Mouse (Mus musculus): Measurements from ENCODE around the gene Crhr2. TPM values are rescaled to one million over a fixed set of nuclear protein-coding genes. Genes with fewer than 3 reads are reported as not detected.

The Crhr2 gene
- polyA plus RNA-seq, 1 experiment: 0.01 TPM

GRCm38 (mm10) chr6:55174741-55175181 lies 41.9 kb upstream of the Crhr2 start, which contains the start of gene Inmt:
Gene Inmt, minus strand, starts transcription at chr6:55175043.
- H3K36me3 ChIP-seq (ENCODE audit: control insufficient read depth, insufficient read depth): no peaks in the 10 kb centered on the region
- H3K79me2 ChIP-seq (ENCODE audit: control insufficient read depth, insufficient read depth): no peaks in the 10 kb centered on the region
- H3K4me3 ChIP-seq (ENCODE audit: insufficient read depth, poor library complexity, severe bottlenecking): no peak within 1 kb of the TSS
- peaks cover 14% of the 10 kb centered on the region for H3K27me3 ChIP-seq (ENCODE audit: control insufficient read depth, insufficient read depth, insufficient read length)
- H3K79me3 ChIP-seq (ENCODE audit: low read depth): no peaks in the 10 kb centered on the region
- TF ChIP-seq CEBPB (IDR thresholded peaks at IDR 0.05; ENCODE audit: low read depth): no peak
- no peak for TF ChIP-seq MAX (IDR thresholded peaks at IDR 0.05)
- TF ChIP-seq CTCF (IDR thresholded peaks at IDR 0.05; ENCODE audit: control insufficient read depth, insufficient read depth, insufficient read length): no peak
- TF ChIP-seq USF1 (IDR thresholded peaks at IDR 0.05; ENCODE audit: low read depth): no peak
- no peak for TF ChIP-seq FOSL1 (IDR thresholded peaks at IDR 0.05; ENCODE audit: insufficient read depth, low read length, poor library complexity, severe bottlenecking)
- TF ChIP-seq MYOG (IDR thresholded peaks at IDR 0.05; ENCODE audit: control insufficient read depth, extremely low read depth, insufficient read length): no peak
- TF ChIP-seq MYOD1 (IDR thresholded peaks at IDR 0.05; ENCODE audit: control insufficient read depth, insufficient read length, low read depth): no peak
- no peak within 1 kb of the TSS for H3ac ChIP-seq (ENCODE audit: control insufficient read depth, insufficient read length, low read depth)

DNA sequence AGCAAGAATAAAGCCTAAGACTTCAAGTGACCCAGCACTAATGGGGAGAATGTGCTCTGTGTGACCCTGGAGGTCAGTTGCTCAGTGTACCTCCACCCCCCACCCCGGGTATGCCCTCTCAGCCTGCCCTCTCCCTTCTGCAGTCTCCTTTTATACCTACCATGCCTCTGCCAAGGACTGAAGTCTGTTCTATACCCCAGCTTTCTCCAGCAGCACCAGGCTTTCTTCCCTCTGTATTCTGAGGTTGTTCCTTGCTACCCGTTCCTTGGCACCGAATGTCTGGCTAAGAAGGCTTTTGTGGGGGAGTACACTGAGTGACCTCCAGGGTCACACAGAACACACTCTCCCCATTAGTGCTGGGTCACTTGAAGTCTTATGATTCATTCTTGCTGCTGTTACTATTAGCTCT lies 41.1 kb upstream of the Crhr2 start:
- H3K36me3 ChIP-seq (ENCODE audit: control insufficient read depth, insufficient read depth): no peaks in the 10 kb centered on the region
- no peaks in the 10 kb centered on the region for H3K79me3 ChIP-seq (ENCODE audit: low read depth)
- peaks cover 14% of the 10 kb centered on the region for H3K27me3 ChIP-seq (ENCODE audit: control insufficient read depth, insufficient read depth, insufficient read length)
- no peak overlapping the region for H3ac ChIP-seq (ENCODE audit: control insufficient read depth, insufficient read length, low read depth)
- no peak overlapping the region for H3K4me3 ChIP-seq (ENCODE audit: insufficient read depth, poor library complexity, severe bottlenecking)
- no peaks in the 10 kb centered on the region for H3K79me2 ChIP-seq (ENCODE audit: control insufficient read depth, insufficient read depth)
- TF ChIP-seq MYOG (IDR thresholded peaks at IDR 0.05; ENCODE audit: control insufficient read depth, extremely low read depth, insufficient read length): no peak
- TF ChIP-seq CEBPB (IDR thresholded peaks at IDR 0.05; ENCODE audit: low read depth): no peak
- no peak for TF ChIP-seq FOSL1 (IDR thresholded peaks at IDR 0.05; ENCODE audit: insufficient read depth, low read length, poor library complexity, severe bottlenecking)
- TF ChIP-seq MYOD1 (IDR thresholded peaks at IDR 0.05; ENCODE audit: control insufficient read depth, insufficient read length, low read depth): no peak

GRCm38 (mm10) chr6:55173171-55173570 lies 40.4 kb upstream of the Crhr2 start:
- Histone ChIP-seq H3K27me3 (ENCODE audit: control insufficient read depth, insufficient read depth, insufficient read length) (peaks cover 14% of the 10 kb centered on the region), H3K4me3 (ENCODE audit: insufficient read depth, poor library complexity, severe bottlenecking) (no peak overlapping the region)

GRCm38 (mm10) chr6:55171638-55172037 lies 38.8 kb upstream of the Crhr2 start:
- Histone ChIP-seq H3K79me2 (ENCODE audit: control insufficient read depth, insufficient read depth) (no peaks in the 10 kb centered on the region), H3K4me3 (ENCODE audit: insufficient read depth, poor library complexity, severe bottlenecking) (no peak overlapping the region), H3K36me3 (ENCODE audit: control insufficient read depth, insufficient read depth) (no peaks in the 10 kb centered on the region), H3K27me3 (ENCODE audit: control insufficient read depth, insufficient read depth, insufficient read length) (peaks cover 14% of the 10 kb centered on the region), H3ac (ENCODE audit: control insufficient read depth, insufficient read length, low read depth) (no peak overlapping the region), H3K79me3 (ENCODE audit: low read depth) (no peaks in the 10 kb centered on the region)
- no peak for TF ChIP-seq USF1 (IDR thresholded peaks at IDR 0.05; ENCODE audit: low read depth)
- no peak for TF ChIP-seq FOSL1 (IDR thresholded peaks at IDR 0.05; ENCODE audit: insufficient read depth, low read length, poor library complexity, severe bottlenecking)
- TF ChIP-seq CTCF (IDR thresholded peaks at IDR 0.05; ENCODE audit: control insufficient read depth, insufficient read depth, insufficient read length): no peak
- TF ChIP-seq MYOG (IDR thresholded peaks at IDR 0.05; ENCODE audit: control insufficient read depth, extremely low read depth, insufficient read length): no peak
- TF ChIP-seq MAX (IDR thresholded peaks at IDR 0.05): no peak
- no peak for TF ChIP-seq CEBPB (IDR thresholded peaks at IDR 0.05; ENCODE audit: low read depth)
- TF ChIP-seq MYOD1 (IDR thresholded peaks at IDR 0.05; ENCODE audit: control insufficient read depth, insufficient read length, low read depth): no peak

More at GRCm38 (mm10) chr6:55173171-55173570, 40.4 kb upstream of the Crhr2 start:
- Histone ChIP-seq H3K36me3 (ENCODE audit: control insufficient read depth, insufficient read depth) (no peaks in the 10 kb centered on the region), H3K79me3 (ENCODE audit: low read depth) (no peaks in the 10 kb centered on the region), H3ac (ENCODE audit: control insufficient read depth, insufficient read length, low read depth) (no peak overlapping the region), H3K79me2 (ENCODE audit: control insufficient read depth, insufficient read depth) (no peaks in the 10 kb centered on the region)
- TF ChIP-seq FOSL1 (IDR thresholded peaks at IDR 0.05; ENCODE audit: insufficient read depth, low read length, poor library complexity, severe bottlenecking) (no peak), CTCF (IDR thresholded peaks at IDR 0.05; ENCODE audit: control insufficient read depth, insufficient read depth, insufficient read length) (no peak), MYOG (IDR thresholded peaks at IDR 0.05; ENCODE audit: control insufficient read depth, extremely low read depth, insufficient read length) (no peak)

DNA sequence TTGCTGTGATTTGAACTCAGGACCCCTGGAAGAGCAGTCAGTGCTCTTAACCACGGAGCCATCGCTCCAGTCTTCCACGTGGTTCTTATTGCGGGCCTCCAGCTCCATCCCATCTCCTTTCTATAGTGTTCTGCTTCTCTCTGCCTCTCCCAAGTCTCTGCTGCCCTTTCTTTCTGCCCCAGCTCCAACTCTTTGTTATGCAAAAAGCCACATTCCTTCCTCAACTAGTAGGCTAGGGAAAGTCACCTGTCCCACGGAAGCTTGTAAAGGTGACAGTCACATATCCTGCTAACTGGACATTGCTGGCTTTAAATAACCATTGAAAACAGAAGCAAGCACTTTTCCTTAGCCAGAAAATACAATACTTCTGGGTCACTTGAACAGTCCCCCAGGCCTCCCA lies 37.0 kb upstream of the Crhr2 start:
- Histone ChIP-seq H3K27me3 (ENCODE audit: control insufficient read depth, insufficient read depth, insufficient read length) (peaks cover 16% of the 10 kb centered on the region), H3K79me3 (ENCODE audit: low read depth) (no peaks in the 10 kb centered on the region), H3K36me3 (ENCODE audit: control insufficient read depth, insufficient read depth) (no peaks in the 10 kb centered on the region), H3ac (ENCODE audit: control insufficient read depth, insufficient read length, low read depth) (no peak overlapping the region), H3K79me2 (ENCODE audit: control insufficient read depth, insufficient read depth) (no peaks in the 10 kb centered on the region), H3K4me3 (ENCODE audit: insufficient read depth, poor library complexity, severe bottlenecking) (no peak overlapping the region)
- TF ChIP-seq FOSL1 (IDR thresholded peaks at IDR 0.05; ENCODE audit: insufficient read depth, low read length, poor library complexity, severe bottlenecking) (no peak), CEBPB (IDR thresholded peaks at IDR 0.05; ENCODE audit: low read depth) (no peak), CTCF (IDR thresholded peaks at IDR 0.05; ENCODE audit: control insufficient read depth, insufficient read depth, insufficient read length) (no peak)

DNA sequence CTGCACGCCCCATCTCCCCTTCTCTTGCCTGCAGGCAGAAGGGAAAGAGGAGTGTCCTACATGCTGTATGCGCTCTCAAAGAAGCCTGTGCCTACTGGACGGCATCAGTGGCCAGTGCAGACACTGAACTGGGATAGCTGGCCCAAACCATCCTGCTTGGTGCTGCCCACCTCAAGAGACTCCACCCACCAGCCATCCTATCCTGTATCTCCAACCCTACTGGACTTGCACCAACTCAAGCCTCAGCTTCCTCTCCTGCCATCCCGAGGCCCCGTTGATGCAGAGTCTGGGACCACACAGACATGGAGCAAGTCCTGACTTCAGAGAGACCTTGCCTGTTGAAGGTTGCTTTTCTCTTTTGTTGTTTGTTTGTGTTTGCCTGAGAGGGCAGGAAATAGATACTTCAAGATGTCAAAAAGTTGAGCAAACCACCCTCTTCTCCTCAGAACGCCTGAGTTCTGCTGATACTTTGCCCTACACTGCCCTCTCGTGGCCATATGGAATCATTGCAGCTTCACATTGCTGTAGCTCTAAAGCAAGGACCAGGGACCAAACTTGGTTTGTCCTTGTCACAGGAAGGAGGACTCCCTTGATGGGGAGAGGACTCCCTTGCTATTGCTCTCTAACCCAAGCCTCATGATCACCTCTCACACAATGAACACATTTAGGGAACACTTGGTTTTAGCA lies 34.1 kb upstream of the Crhr2 start:
- H3K79me2 ChIP-seq (ENCODE audit: control insufficient read depth, insufficient read depth): no peaks in the 10 kb centered on the region
- no peak overlapping the region for H3K4me3 ChIP-seq (ENCODE audit: insufficient read depth, poor library complexity, severe bottlenecking)
- H3K79me3 ChIP-seq (ENCODE audit: low read depth): no peaks in the 10 kb centered on the region
- no peak overlapping the region for H3ac ChIP-seq (ENCODE audit: control insufficient read depth, insufficient read length, low read depth)
- no peak for TF ChIP-seq CEBPB (IDR thresholded peaks at IDR 0.05; ENCODE audit: low read depth)
- TF ChIP-seq MYOD1 (IDR thresholded peaks at IDR 0.05; ENCODE audit: control insufficient read depth, insufficient read length, low read depth): no peak
- peak; percentile 68 for TF ChIP-seq CTCF (IDR thresholded peaks at IDR 0.05; ENCODE audit: control insufficient read depth, insufficient read depth, insufficient read length)
- H3K27me3 ChIP-seq (ENCODE audit: control insufficient read depth, insufficient read depth, insufficient read length): peaks cover 8% of the 10 kb centered on the region
- H3K36me3 ChIP-seq (ENCODE audit: control insufficient read depth, insufficient read depth): no peaks in the 10 kb centered on the region
